Mouse (Mus musculus) heart, embryonic 13.5 days (tissue): Measurements from ENCODE around the gene Phc1. TPM values are rescaled to one million over a fixed set of nuclear protein-coding genes. Genes with fewer than 3 reads are reported as not detected.

Experiments
- ATAC-seq: fragments of 200-750 bp; cut with Nextera tagmentation; 2 replicates; pipeline ENCODE4 v1.8.0; 2017; ENCODE audit warnings: moderate TSS enrichment; ENCODE audit not compliant: insufficient number of reproducible peaks, low FRiP score, low TSS enrichment; ENCODE audit errors: extremely low read depth
- H3K27ac ChIP-seq: fragments of 300-500 bp; sonication (generic); replicated peaks from 2 replicates; pipeline ENCODE4 v1.5.1; 2015; ENCODE audit warnings: moderate library complexity, mild to moderate bottlenecking, inconsistent platforms
- H3K27me3 ChIP-seq: fragments of 300-500 bp; sonication (generic); replicated peaks from 2 replicates; pipeline ENCODE4 v1.6.1; 2015; ENCODE audit warnings: mild to moderate bottlenecking, inconsistent platforms
- H3K36me3 ChIP-seq: fragments of 300-500 bp; sonication (generic); 2 replicates; pipeline ENCODE4 v1.6.1; 2015; ENCODE audit warnings: mild to moderate bottlenecking, inconsistent platforms
- H3K4me1 ChIP-seq: fragments of 300-500 bp; sonication (generic); 2 replicates; pipeline ENCODE4 v1.6.1; 2015; ENCODE audit warnings: inconsistent platforms
- H3K4me2 ChIP-seq: fragments of 300-500 bp; sonication (generic); 2 replicates; pipeline ENCODE4 v1.6.1; 2015; ENCODE audit warnings: inconsistent platforms, mild to moderate bottlenecking, moderate library complexity
- H3K4me3 ChIP-seq: fragments of 300-500 bp; sonication (generic); 2 replicates; pipeline ENCODE4 v1.5.1; 2015; ENCODE audit warnings: moderate library complexity, mild to moderate bottlenecking, inconsistent platforms
- H3K9ac ChIP-seq: fragments of 300-500 bp; sonication (generic); 2 replicates; pipeline ENCODE4 v1.6.1; 2015; ENCODE audit warnings: inconsistent platforms, mild to moderate bottlenecking, moderate library complexity
- H3K9me3 ChIP-seq: fragments of 300-500 bp; sonication (generic); 2 replicates; pipeline ENCODE4 v1.6.1; 2016; ENCODE audit warnings: inconsistent platforms
- WGBS: fragments of 180-500 bp; shearing (Covaris S2); methylation state at CpG from one replicate; pipeline ENCODE4 v1.1.7; 2015; ENCODE audit warnings: mixed read lengths; 5-methylcytosine and 5-hydroxymethylcytosine counted together
- polyA plus RNA-seq: library from polyadenylated mRNA; unstranded; fragments of >200 nt; fragmentation: Nextera tagmentation; extraction: Ambion mirVana; gene quantifications from 2 replicates; pipeline ENCODE4 v1.2.1, GENCODE M21; 2015

The Phc1 gene
- polyA plus RNA-seq, 1 experiment from 2014 or later, result 12.1 TPM

GRCm38 (mm10) chr6:122337546-122337945 lies 2.8 kb downstream of the Phc1 start:
- Histone ChIP-seq H3K4me1 (peaks cover 21% of the 10 kb centered on the region), H3K4me3 (no peak overlapping the region), H3K9ac (no peak overlapping the region), H3K27me3 (no peaks in the 10 kb centered on the region), H3K36me3 (peaks cover 42% of the 10 kb centered on the region), H3K27ac (no peak overlapping the region), H3K4me2 (0 out of 2 replicates have a peak overlapping the region, but pooled peaks have one; percentile 11), H3K9me3 (no peaks in the 10 kb centered on the region)
- WGBS, result 47% methylated on average over 6 of the region's 6 CpGs
- no peak for ATAC-seq

DNA sequence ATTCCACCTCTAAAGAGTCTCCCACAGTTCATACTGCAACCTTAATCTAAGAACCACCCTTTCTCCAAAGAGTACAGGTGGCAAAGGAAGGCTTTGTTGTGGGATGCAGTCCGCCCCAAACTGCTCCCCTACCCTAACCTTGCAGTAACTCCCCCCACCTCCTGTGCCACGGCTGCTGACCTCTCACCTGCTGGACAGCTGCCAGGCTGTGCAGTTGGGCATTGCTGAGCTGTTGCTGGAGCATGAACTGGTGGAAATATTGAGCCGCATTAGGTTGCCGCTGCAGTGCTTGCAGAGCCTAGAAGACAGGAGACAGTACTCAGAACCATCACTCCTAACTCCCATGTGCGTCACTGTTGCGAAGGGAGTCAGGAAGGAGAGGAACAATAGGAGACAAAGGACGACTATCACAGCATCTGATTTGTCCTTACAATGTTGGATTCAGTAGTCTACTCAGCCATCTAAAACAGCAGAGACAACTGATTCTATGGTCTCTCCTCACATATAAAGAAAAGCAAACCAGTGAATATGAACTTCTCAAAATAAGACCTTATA lies 5.5 kb downstream of the Phc1 start:
- no peaks in the 10 kb centered on the region for H3K9me3 ChIP-seq
- WGBS, result 84% methylated on average over 7 of the region's 7 CpGs
- no peak overlapping the region for H3K9ac ChIP-seq
- peaks cover 18% of the 10 kb centered on the region for H3K4me1 ChIP-seq
- H3K27ac ChIP-seq, result no peak overlapping the region
- H3K27me3 ChIP-seq, result no peaks in the 10 kb centered on the region
- H3K36me3 ChIP-seq, result peaks cover 64% of the 10 kb centered on the region
- ATAC-seq, result no peak
- no peak overlapping the region for H3K4me3 ChIP-seq
- no peak overlapping the region for H3K4me2 ChIP-seq

DNA sequence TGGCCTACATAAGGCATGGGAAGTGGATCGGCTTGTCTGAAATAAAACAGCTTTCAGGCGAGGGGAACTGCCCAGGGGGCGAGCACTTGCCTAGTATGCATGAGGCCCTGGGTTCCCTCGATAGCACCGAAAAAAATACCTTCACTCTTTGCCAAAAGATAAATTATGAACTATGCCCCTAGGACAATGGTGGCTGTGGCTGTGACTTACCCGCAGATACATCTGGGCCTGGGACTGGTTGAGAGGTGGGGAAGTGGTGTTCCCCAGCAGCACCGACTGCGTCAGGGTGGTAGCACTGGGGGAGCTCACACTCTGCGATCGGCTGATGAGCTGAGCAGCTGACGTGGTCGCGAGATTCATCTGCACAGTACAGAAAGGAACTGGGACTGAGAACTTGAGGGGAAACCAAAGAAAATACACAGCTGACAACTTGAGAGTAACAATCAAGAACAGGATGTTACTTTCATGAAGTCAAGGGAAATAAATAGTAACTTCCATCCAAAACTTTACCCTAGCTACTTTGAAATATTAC lies 7.2 kb downstream of the Phc1 start:
- WGBS, result 84% methylated on average over 13 of the region's 13 CpGs
- no peaks in the 10 kb centered on the region for H3K9me3 ChIP-seq
- peaks cover 9% of the 10 kb centered on the region for H3K4me1 ChIP-seq
- H3K36me3 ChIP-seq, result peaks cover 74% of the 10 kb centered on the region
- no peak overlapping the region for H3K27ac ChIP-seq
- no peak for ATAC-seq
- H3K27me3 ChIP-seq, result no peaks in the 10 kb centered on the region
- no peak overlapping the region for H3K4me2 ChIP-seq
- no peak overlapping the region for H3K4me3 ChIP-seq
- H3K9ac ChIP-seq, result no peak overlapping the region

GRCm38 (mm10) chr6:122325361-122325975 lies 14.9 kb downstream of the Phc1 start:
- Histone ChIP-seq H3K4me3 (no peak overlapping the region), H3K4me2 (no peak overlapping the region), H3K4me1 (no peaks in the 10 kb centered on the region), H3K27ac (no peak overlapping the region), H3K9me3 (no peaks in the 10 kb centered on the region), H3K27me3 (no peaks in the 10 kb centered on the region), H3K9ac (no peak overlapping the region), H3K36me3 (peaks cover 70% of the 10 kb centered on the region)
- 84% methylated on average over 6 of the region's 6 CpGs for WGBS
- ATAC-seq, result no peak

GRCm38 (mm10) chr6:122318726-122319125 lies 21.6 kb downstream of the Phc1 start:
- no peak overlapping the region for H3K4me3 ChIP-seq
- H3K27ac ChIP-seq, result no peak overlapping the region
- no peaks in the 10 kb centered on the region for H3K9me3 ChIP-seq
- no peaks in the 10 kb centered on the region for H3K27me3 ChIP-seq
- WGBS, result 96% methylated on average over 1 of the region's 1 CpGs
- no peak overlapping the region for H3K9ac ChIP-seq
- H3K4me1 ChIP-seq, result no peaks in the 10 kb centered on the region
- H3K36me3 ChIP-seq, result peaks cover 98% of the 10 kb centered on the region
- H3K4me2 ChIP-seq, result no peak overlapping the region
- no peak for ATAC-seq

- no peak for ATAC-seq
- peaks cover 20% of the 10 kb centered on the region for H3K4me1 ChIP-seq
- H3K4me3 ChIP-seq, result peak overlapping the region; percentile 90
- H3K36me3 ChIP-seq, result peaks cover 36% of the 10 kb centered on the region
- 0 out of 2 replicates have a peak overlapping the region, but pooled peaks have one; percentile 79 for H3K27ac ChIP-seq
- H3K27me3 ChIP-seq, result no peaks in the 10 kb centered on the region
- H3K4me2 ChIP-seq, result peak overlapping the region; percentile 95
- 68% methylated on average over 5 of the region's 5 CpGs for WGBS
- H3K9me3 ChIP-seq, result no peaks in the 10 kb centered on the region
- peak overlapping the region; percentile 93 for H3K9ac ChIP-seq
Measured at GRCm38 (mm10) chr6:122310187-122310820, 30.1 kb downstream of the Phc1 start.

DNA sequence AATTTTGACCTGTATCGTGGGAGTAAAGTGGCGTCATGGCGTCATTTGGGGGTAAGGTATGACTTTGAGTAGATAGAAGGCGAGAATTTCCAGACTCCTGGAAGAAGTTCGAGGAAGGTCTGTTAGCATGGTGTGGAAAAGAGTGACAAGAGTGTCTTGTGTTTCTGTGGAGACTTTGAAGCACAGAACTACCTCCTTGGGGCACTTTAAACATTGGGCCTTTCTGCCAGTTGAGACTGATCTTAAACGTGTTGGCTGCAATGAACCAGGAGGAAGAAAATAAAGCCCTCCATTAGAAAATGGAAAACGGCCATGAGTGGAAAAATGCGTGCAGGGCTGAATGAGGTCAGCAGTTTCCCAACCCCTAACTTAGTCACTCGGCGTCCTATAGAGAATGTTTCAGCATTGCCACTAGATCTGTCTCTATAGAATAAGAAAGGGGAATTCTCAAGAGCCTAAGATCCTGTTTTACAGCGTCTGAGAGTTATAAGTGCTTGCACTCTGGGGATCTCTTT lies 30.9 kb downstream of the Phc1 start:
- Histone ChIP-seq H3K4me1 (peaks cover 20% of the 10 kb centered on the region), H3K27me3 (no peaks in the 10 kb centered on the region), H3K4me2 (peak overlapping the region; percentile 95), H3K9ac (peak overlapping the region; percentile 93), H3K9me3 (no peaks in the 10 kb centered on the region), H3K4me3 (peak overlapping the region; percentile 90), H3K36me3 (peaks cover 28% of the 10 kb centered on the region), H3K27ac (peak overlapping the region; percentile 79)
- ATAC-seq, result no peak
- WGBS, result 7% methylated on average over 11 of the region's 11 CpGs

- Histone ChIP-seq H3K36me3 (peaks cover 20% of the 10 kb centered on the region), H3K4me2 (peak within 1 kb of the TSS; percentile 95), H3K9ac (peak within 1 kb of the TSS; percentile 93), H3K4me3 (peak within 1 kb of the TSS; percentile 90), H3K27me3 (no peaks in the 10 kb centered on the region), H3K27ac (peak within 1 kb of the TSS; percentile 79), H3K9me3 (no peaks in the 10 kb centered on the region), H3K4me1 (peaks cover 22% of the 10 kb centered on the region)
- under 1% methylated on average over 49 of the region's 49 CpGs for WGBS
- peak; percentile 96 for ATAC-seq
Measured at GRCm38 (mm10) chr6:122308505-122309393, 31.6 kb downstream of the Phc1 start, which contains the start of gene M6pr. TSS of gene M6pr (plus strand) at chr6:122308720.

GRCm38 (mm10) chr6:122308136-122308504 lies 32.2 kb downstream of the Phc1 start:
- H3K4me2 ChIP-seq, result peak overlapping the region; percentile 95
- no peak for ATAC-seq
- no peak overlapping the region for H3K27ac ChIP-seq
- 0 out of 2 replicates have a peak overlapping the region, but pooled peaks have one; percentile 37 for H3K9ac ChIP-seq
- H3K27me3 ChIP-seq, result no peaks in the 10 kb centered on the region
- WGBS, result 63% methylated on average over 6 of the region's 6 CpGs
- peak overlapping the region; percentile 90 for H3K4me3 ChIP-seq
- peaks cover 28% of the 10 kb centered on the region for H3K4me1 ChIP-seq
- no peaks in the 10 kb centered on the region for H3K9me3 ChIP-seq
- peaks cover 14% of the 10 kb centered on the region for H3K36me3 ChIP-seq

- peaks cover 28% of the 10 kb centered on the region for H3K4me1 ChIP-seq
- H3K27ac ChIP-seq, result no peak overlapping the region
- H3K27me3 ChIP-seq, result no peaks in the 10 kb centered on the region
- WGBS, result 78% methylated on average over 4 of the region's 4 CpGs
- H3K9me3 ChIP-seq, result no peaks in the 10 kb centered on the region
- no peak for ATAC-seq
- no peak overlapping the region for H3K4me2 ChIP-seq
- H3K9ac ChIP-seq, result no peak overlapping the region
- H3K4me3 ChIP-seq, result no peak overlapping the region
- H3K36me3 ChIP-seq, result peaks cover under 1% of the 10 kb centered on the region; the same call in 1 of the 2 replicates
Measured at GRCm38 (mm10) chr6:122306707-122307106, 33.7 kb downstream of the Phc1 start.
